Mouse (Mus musculus) hematopoietic stem cell, adult 5-6 weeks (primary cell): ENCODE results near the gene Pdpn. TPM values are rescaled to one million over a fixed set of nuclear protein-coding genes. Genes with fewer than 3 reads are reported as not detected.

Source experiments
- total RNA-seq: library from RNA; stranded (forward); fragments of 172-1452, 232-1000 nt; gene quantifications from 2 replicates; pipeline ENCODE4 v1.2.3, GENCODE M21; 2017

Gene Pdpn
- total RNA-seq, 1 experiment from 2014 or later: not detected

Other genes with a start within 250 kb of the Pdpn start
- 18.0 and 19.9 TPM in 2 replicates for gene Prdm2, start 86.6 kb downstream of the Pdpn start, total RNA-seq
- not detected in 2 replicates for gene Lrrc38, start 50.2 kb upstream of the Pdpn start, total RNA-seq
- not detected in 2 replicates for gene Pramel1, start 94.9 kb upstream of the Pdpn start, total RNA-seq
- 12.6 and 14.8 TPM in 2 replicates for gene Pramef8, start 112.9 kb upstream of the Pdpn start, total RNA-seq
- not detected in 2 replicates for gene Oog4, start 150.8 kb upstream of the Pdpn start, total RNA-seq
- gene Gm13043, start 211.8 kb upstream of the Pdpn start, total RNA-seq: not detected in 2 replicates
- gene Gm13040, start 236.4 kb upstream of the Pdpn start, total RNA-seq: not detected in 2 replicates